Mouse (Mus musculus) right cerebral cortex, adult 18-20 months (tissue): Measurements from ENCODE around the gene Thsd1.
A peak's percentile ranks its signal among the peaks of the same experiment; 100 is the strongest.

Source experiments
- DNase-seq: peaks from one replicate; pipeline ENCODE4 v3.0.0; 2022; ENCODE audit warnings: mixed read lengths

Gene Thsd1

GRCm38 (mm10) chr8:22227061-22227877, at the start of gene Thsd1:
Gene Thsd1 (plus strand): TSS chr8:22227313.
- DNase-seq: no peak

- no peak for DNase-seq
Observed at GRCm38 (mm10) chr8:22184884-22185283, 42.2 kb upstream of the Thsd1 start.

GRCm38 (mm10) chr8:22185431-22186397, 41.4 kb upstream of the Thsd1 start, which contains the start of gene Ckap2:
Gene Ckap2 (minus strand): TSS chr8:22185819.
- peak; percentile 82 for DNase-seq

- DNase-seq: peak; percentile 83
Observed at GRCm38 (mm10) chr8:22192660-22193431, 34.3 kb upstream of the Thsd1 start, which contains the start of gene Vps36. Gene Vps36 (plus strand): TSS chr8:22192809.

GRCm38 (mm10) chr8:22193432-22194010, 33.6 kb upstream of the Thsd1 start:
- DNase-seq: no peak

- no peak for DNase-seq
Observed at GRCm38 (mm10) chr8:22197914-22198313, 29.2 kb upstream of the Thsd1 start.

GRCm38 (mm10) chr8:22199481-22199880, 27.6 kb upstream of the Thsd1 start:
- no peak for DNase-seq

- no peak for DNase-seq
Observed at GRCm38 (mm10) chr8:22207535-22207934, 19.6 kb upstream of the Thsd1 start.

GRCm38 (mm10) chr8:22209012-22209411, 18.1 kb upstream of the Thsd1 start:
- DNase-seq: no peak

GRCm38 (mm10) chr8:22214826-22215225, 12.3 kb upstream of the Thsd1 start:
- no peak for DNase-seq

GRCm38 (mm10) chr8:22226361-22226760, 752 bp upstream of the Thsd1 start:
- DNase-seq: no peak

- no peak for DNase-seq
Observed at GRCm38 (mm10) chr8:22228621-22229020, 1.5 kb downstream of the Thsd1 start.

- DNase-seq: no peak
Observed at GRCm38 (mm10) chr8:22242986-22243385, 15.9 kb downstream of the Thsd1 start.

GRCm38 (mm10) chr8:22245663-22246062, 18.6 kb downstream of the Thsd1 start:
- DNase-seq: no peak

GRCm38 (mm10) chr8:22247956-22248355, 20.8 kb downstream of the Thsd1 start:
- peak; percentile 25 for DNase-seq

GRCm38 (mm10) chr8:22249080-22249479, 22.0 kb downstream of the Thsd1 start:
- DNase-seq: no peak

GRCm38 (mm10) chr8:22258946-22259450, 31.9 kb downstream of the Thsd1 start:
- DNase-seq: no peak

- DNase-seq: no peak
Observed at GRCm38 (mm10) chr8:22259531-22259930, 32.4 kb downstream of the Thsd1 start.

- no peak for DNase-seq
Observed at GRCm38 (mm10) chr8:22260091-22260722, 33.1 kb downstream of the Thsd1 start.

- no peak for DNase-seq
Observed at GRCm38 (mm10) chr8:22262267-22262666, 35.2 kb downstream of the Thsd1 start.

GRCm38 (mm10) chr8:22264292-22264691, 37.2 kb downstream of the Thsd1 start:
- DNase-seq: no peak
